Mouse (Mus musculus) heart, adult 2 months (tissue): ENCODE measurements at regions not wholly inside any gene's neighbourhood (a gene's known extent, or its start where the extent isn't known, plus 50 kb on each side); places are given as distances from the start of the nearest gene placed in this dataset.

Source experiments
- CTCF ChIP-seq: fragments of 200-600 bp; IDR thresholded peaks from 2 replicates; pipeline ENCODE4 v1.8.1; 2022; ENCODE audit warnings: antibody characterized with exemption, mild to moderate bottlenecking, moderate library complexity
- POLR2A ChIP-seq: fragments of 200-500 bp; IDR thresholded peaks from 2 replicates; pipeline ENCODE4 v1.6.1; 2011; ENCODE audit warnings: mild to moderate bottlenecking, low read depth, low read length, control low read depth; ENCODE audit not compliant: insufficient read depth

DNA sequence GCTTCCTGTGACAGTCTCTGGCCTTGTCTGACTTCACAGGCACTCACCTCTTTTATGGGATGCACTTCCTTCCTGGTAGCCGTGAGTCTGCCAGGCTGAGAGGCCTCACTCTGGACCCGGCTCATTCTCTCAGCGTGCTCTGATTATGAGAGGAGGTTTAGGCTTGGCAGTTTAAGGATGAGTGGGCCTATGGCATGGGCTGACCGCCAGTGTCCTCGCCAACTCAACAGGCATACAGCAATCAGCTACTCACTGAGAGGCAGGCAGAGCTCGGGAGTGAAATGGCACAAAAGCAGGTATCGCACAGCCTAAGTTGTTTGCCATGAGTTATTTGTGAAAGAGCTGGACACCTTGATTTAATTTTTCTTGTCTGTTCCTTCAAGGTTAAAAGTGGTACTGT, 51.5 kb upstream of the Trpc7 start:
- TF ChIP-seq CTCF (no peak), POLR2A (no peak)
